Mouse (Mus musculus): ENCODE results near the gene Barhl2. TPM values are rescaled to one million over a fixed set of nuclear protein-coding genes. Genes with fewer than 3 reads are reported as not detected.

The Barhl2 gene
- total RNA-seq (2023; ENCODE audit: inconsistent age) = not detected in 4 replicates

DNA sequence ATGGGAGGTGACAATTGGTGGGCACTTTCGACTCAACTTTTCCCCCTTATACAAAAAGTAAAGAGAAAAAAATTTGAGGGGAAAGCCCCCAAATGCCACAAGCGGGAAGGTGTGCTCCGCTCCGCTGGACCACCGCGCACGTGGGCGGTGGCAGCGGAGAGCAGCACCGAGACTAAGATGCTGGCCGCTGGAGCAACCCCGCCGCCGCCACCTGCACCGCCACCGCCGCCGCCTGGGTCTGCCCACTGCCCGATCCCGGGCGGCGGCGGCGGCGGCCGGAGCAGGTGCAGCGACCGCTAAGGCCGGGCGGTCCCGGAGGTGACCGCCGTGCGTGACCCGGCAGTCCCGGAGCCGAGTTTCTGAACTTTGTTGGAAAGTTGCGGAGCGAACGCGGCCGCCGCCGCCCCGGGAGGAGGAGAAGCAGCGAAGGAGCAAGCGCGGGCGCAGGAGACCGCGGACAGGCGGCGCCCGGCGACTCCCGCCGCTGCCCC is at the start of gene Barhl2:
Barhl2 (minus strand) TSS at position 181 of the 491 bp plus-strand sequence.

Other genes with a start within 250 kb of the Barhl2 start
- gene Gm17304, start 150.9 kb upstream of the Barhl2 start, total RNA-seq (2023; ENCODE audit: inconsistent age) = not detected in 4 replicates
- gene Zfp644, start 239.1 kb upstream of the Barhl2 start, total RNA-seq (2023; ENCODE audit: inconsistent age) = 140 to 156 TPM (median 144 TPM) in 4 replicates